Mouse (Mus musculus) embryonic fibroblast, embryonic 13.5 days (primary cell): ENCODE measurements around the gene Slc36a2.

ENCODE experiments used
- CTCF ChIP-seq: IDR thresholded peaks from 2 replicates; pipeline ENCODE4 v1.5.1; 2011; ENCODE audit warnings: mild to moderate bottlenecking, control low read depth, low read length, moderate library complexity, borderline replicate concordance; ENCODE audit not compliant: insufficient read depth
- POLR2A ChIP-seq: IDR thresholded peaks from 2 replicates; pipeline ENCODE4 v1.6.1; 2011; ENCODE audit warnings: low read depth, mild to moderate bottlenecking, control low read depth, low read length, moderate library complexity

DNA sequence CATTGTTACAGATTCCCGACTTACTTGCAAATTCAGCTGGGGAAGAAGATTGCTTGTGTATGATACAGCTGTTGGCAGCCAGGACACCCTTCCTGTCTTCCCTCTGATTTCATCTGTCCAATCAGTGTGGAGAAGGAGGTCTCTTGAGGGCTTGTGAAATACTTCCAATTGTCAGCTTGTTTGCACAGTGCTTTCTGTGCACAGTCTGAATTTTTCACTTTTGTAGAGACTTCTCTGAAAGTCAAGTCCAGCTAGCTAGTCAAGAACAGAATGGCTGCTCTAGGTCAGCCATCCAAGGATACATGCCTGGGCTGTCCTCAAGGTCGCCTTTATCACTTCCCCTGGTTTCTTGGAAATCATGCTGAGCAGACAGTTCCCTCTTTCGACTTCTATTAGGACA lies 30.1 kb upstream of the Slc36a2 start:
- TF ChIP-seq CTCF (no peak), POLR2A (no peak)
